ENCODE assay signal across 20 mouse cellular contexts in genomic region chr8:120895009-120895408, GRCm38 (mm10).
DNase-seq lines count a peak whose midpoint lies in the region; ATAC-seq lines count a peak whose summit lies in the region.
"Had no signal": no experiment of that assay in that cellular context is flagged by ENCODE, and none has a peak within 500 bp of the region (broad histone marks: within the 10 kb centered on the region; RNA-seq: fewer than 3 reads in every experiment).

No protein-coding gene starts in this region.

- peaks cover 8% of the 10 kb centered on the region; the same call in 1 of the 2 replicates for H3K9me3 ChIP-seq in heart, embryonic 13.5 days
- H3K9me3 ChIP-seq in lung, embryonic 15.5 days: no peaks in the 10 kb centered on the region
- no peaks in the 10 kb centered on the region for H3K9me3 ChIP-seq in intestine, embryonic 15.5 days
- H3K9me3 ChIP-seq: embryonic facial prominence, embryonic 15.5 days; neural tube, embryonic 12.5 days; stomach, embryonic 15.5 days had no signal

- no peaks in the 10 kb centered on the region for H3K36me3 ChIP-seq in heart, embryonic 13.5 days
- H3K36me3 ChIP-seq in lung, embryonic 15.5 days: no peaks in the 10 kb centered on the region
- no peaks in the 10 kb centered on the region for H3K36me3 ChIP-seq in intestine, embryonic 15.5 days
- H3K36me3 ChIP-seq: embryonic facial prominence, embryonic 15.5 days; neural tube, embryonic 12.5 days; stomach, embryonic 15.5 days had no signal

- peaks cover 98% of the 10 kb centered on the region for H3K27me3 ChIP-seq in heart, embryonic 13.5 days (replicated peaks)
- peaks cover 52% of the 10 kb centered on the region for H3K27me3 ChIP-seq in lung, embryonic 15.5 days
- peaks cover 36% of the 10 kb centered on the region for H3K27me3 ChIP-seq in intestine, embryonic 15.5 days (replicated peaks)

- WGBS in heart, embryonic 13.5 days: 7% methylated on average over 4 of the region's 4 CpGs
- 6% methylated on average over 4 of the region's 4 CpGs for WGBS in lung, embryonic 15.5 days
- 13% methylated on average over 4 of the region's 4 CpGs for WGBS in intestine, embryonic 15.5 days

- no peak overlapping the region for H3K4me2 ChIP-seq in heart, embryonic 13.5 days
- peak overlapping the region; percentile 43; the same call in 1 of the 2 replicates for H3K4me2 ChIP-seq in lung, embryonic 15.5 days
- H3K4me2 ChIP-seq in intestine, embryonic 15.5 days (replicated peaks): no peak overlapping the region
- H3K4me2 ChIP-seq: embryonic facial prominence, embryonic 15.5 days had no signal

- H3K9ac ChIP-seq in heart, embryonic 13.5 days: no peak overlapping the region
- no peak overlapping the region for H3K9ac ChIP-seq in lung, embryonic 15.5 days
- H3K9ac ChIP-seq in intestine, embryonic 15.5 days: no peak overlapping the region
- H3K9ac ChIP-seq: embryonic facial prominence, embryonic 15.5 days; liver, embryonic 14.5 days; neural tube, embryonic 12.5 days; stomach, embryonic 15.5 days had no signal

- peak; percentile 25; the same call in 1 of the 2 replicates for ATAC-seq in heart, embryonic 13.5 days (ENCODE audit: extremely low read depth, insufficient number of reproducible peaks, low FRiP score, low TSS enrichment)
- ATAC-seq in lung, embryonic 15.5 days (ENCODE audit: borderline replicate concordance, extremely low read depth, low FRiP score, low TSS enrichment): no peak
- ATAC-seq in intestine, embryonic 15.5 days: no peak

- DNase-seq in heart, postnatal 14 days: no peak
- DNase-seq in lung, adult 18-20 months: no peak
- peak; percentile 55 for DNase-seq in retina, embryonic 14.5 days (ENCODE audit: low spot score)
- no peak for DNase-seq in kidney, adult 18-20 months
- no peak for DNase-seq in left cerebral cortex, adult 9 months (ENCODE audit: low spot score in 2 of 2)
- DNase-seq: B cell, adult 2 months; cerebellum, adult 11-12 months; cerebellum, postnatal 14 days; gastrocnemius, adult 2 months; kidney, adult 9 months; kidney, postnatal 25 days; lung, postnatal 36 days; right cerebral cortex, postnatal 25 days had no signal

- H3K4me1 ChIP-seq in heart, embryonic 13.5 days: peaks cover 23% of the 10 kb centered on the region
- peaks cover 56% of the 10 kb centered on the region for H3K4me1 ChIP-seq in lung, embryonic 15.5 days
- peaks cover 38% of the 10 kb centered on the region for H3K4me1 ChIP-seq in intestine, embryonic 15.5 days (replicated peaks)

- no peak overlapping the region for H3K4me3 ChIP-seq in heart, embryonic 13.5 days
- no peak overlapping the region for H3K4me3 ChIP-seq in lung, embryonic 15.5 days
- H3K4me3 ChIP-seq in intestine, embryonic 15.5 days (replicated peaks): no peak overlapping the region
- H3K4me3 ChIP-seq: embryonic facial prominence, embryonic 15.5 days; gastrocnemius, adult 2 months; stomach, embryonic 15.5 days had no signal

- no peak overlapping the region for H3K27ac ChIP-seq in heart, embryonic 13.5 days (replicated peaks)
- H3K27ac ChIP-seq in lung, embryonic 15.5 days: peak overlapping the region; percentile 46; the same call in 1 of the 2 replicates
- H3K27ac ChIP-seq in intestine, embryonic 15.5 days: 0 out of 2 replicates have a peak overlapping the region, but pooled peaks have one; percentile 25
- H3K27ac ChIP-seq: embryonic facial prominence, embryonic 15.5 days; gastrocnemius, adult 2 months; liver, embryonic 14.5 days; neural tube, embryonic 12.5 days; stomach, embryonic 15.5 days had no signal

- intact Hi-C loops in heart, postnatal 14 days (cut with DNase I): loop anchor here (5.0 kb wide), 2 partner anchors 77 to 197 kb away; no protein-coding TSS in a partner anchor
